Mouse (Mus musculus) liver, adult (tissue): ENCODE results near the gene Myo18a.

Experiments used
- GATA4 ChIP-seq: IDR thresholded peaks from 2 replicates; pipeline ENCODE4 v1.6.1; 2014; ENCODE audit warnings: mild to moderate bottlenecking, low read length; ENCODE audit not compliant: insufficient replicate concordance

Myo18a gene

DNA sequence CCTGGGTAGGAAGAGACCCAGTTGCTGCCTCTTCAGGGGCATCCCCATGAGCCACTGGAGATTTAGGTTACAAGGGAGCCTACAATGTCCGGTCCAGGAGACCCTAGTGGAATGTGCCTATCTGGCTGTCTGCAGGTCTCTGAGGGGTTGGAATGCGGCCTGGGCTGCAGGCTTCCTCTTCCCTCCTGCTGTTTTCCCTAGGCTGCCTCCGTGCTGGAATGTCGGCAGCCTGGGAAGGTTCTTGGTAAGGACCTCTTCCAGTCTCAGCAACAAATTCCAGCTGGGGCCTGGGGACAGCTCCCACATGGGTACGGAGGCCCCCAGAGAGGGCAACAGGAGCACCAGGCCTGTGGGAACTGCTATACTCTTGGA lies 22.3 kb downstream of the Myo18a start:
- no peak; the same call in 1 of the 2 replicates for TF ChIP-seq GATA4

DNA sequence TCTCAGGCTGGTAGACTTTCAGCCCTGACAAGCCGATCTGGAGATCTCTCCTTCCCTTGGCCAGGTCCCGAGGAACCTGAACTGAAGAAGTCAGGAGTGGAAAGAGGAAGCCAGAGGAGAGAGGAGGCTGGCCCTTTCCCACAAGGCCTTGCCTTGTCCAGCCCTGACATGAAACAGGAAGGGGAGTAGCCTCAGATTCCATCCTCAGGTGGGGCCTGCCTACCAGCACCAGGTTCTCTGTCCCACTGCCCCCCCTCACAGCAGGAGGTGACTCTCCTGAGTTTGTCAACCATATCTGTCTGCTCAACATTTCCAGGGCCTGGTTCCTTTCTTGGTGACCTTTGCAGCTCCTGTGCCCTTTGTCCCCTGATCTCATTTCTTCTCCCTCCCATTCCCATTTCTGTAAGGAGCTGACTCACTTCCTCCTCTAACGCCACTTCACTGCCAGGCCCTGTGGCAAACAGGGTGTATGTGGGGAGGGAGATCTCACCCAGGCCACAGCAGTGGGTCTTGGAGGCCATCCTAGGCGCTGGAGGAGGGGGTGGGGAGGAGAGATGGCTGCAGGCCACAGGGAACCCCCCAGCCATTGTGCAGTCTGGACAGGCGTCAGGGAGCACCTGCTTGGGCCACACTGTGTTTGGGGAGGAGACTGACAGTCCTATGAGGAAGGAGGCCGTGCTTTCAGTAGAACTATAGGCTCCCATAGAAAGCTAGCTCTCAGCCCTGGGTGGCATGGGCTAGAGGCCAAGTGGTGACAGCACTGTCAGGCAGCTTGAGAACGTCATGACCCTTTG lies 22.9 kb downstream of the Myo18a start:
- TF ChIP-seq GATA4 = no peak

DNA sequence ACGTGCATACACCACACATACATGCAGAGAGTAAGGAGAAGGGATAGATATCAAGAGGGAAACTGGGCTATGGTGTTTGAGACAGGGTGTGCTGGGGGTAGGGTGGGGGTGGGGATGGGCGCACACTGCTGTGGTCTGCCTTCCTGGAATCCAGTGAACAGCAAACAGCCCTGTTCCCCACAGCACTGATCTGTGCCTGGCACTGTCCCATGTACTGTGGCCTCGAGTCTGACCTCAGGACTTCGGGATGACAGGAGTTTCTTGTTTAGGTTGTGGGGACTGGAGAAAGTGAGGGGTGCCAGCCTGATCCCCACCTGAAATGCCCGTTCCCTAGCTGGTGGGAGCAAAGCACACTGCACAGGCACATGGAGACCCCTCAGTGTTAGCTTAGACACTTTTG lies 24.7 kb downstream of the Myo18a start, which contains the start of gene Gm10277:
Gm10277 (minus strand) TSS at position 41 of the 400 bp plus-strand sequence.
- TF ChIP-seq GATA4 = no peak

DNA sequence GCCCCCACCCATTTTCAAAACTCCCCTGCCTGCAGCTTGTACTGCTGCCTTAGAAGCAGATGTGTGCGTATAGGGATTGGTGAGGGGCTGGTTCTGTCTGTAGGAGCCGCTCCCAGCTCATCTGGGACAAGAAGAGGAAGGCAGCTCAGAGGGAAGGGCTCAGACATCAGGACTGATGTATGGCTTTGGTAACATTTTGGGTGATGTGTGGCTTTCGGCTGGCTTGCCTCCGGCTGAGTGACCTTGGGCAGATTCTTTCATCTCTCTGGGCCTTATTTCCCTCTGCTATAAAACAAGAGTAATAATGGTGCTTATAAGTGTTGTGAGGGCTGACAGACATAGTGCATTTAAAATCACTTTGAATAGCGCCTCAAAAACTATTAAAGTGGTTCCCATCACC lies 26.5 kb downstream of the Myo18a start:
- no peak for TF ChIP-seq GATA4

DNA sequence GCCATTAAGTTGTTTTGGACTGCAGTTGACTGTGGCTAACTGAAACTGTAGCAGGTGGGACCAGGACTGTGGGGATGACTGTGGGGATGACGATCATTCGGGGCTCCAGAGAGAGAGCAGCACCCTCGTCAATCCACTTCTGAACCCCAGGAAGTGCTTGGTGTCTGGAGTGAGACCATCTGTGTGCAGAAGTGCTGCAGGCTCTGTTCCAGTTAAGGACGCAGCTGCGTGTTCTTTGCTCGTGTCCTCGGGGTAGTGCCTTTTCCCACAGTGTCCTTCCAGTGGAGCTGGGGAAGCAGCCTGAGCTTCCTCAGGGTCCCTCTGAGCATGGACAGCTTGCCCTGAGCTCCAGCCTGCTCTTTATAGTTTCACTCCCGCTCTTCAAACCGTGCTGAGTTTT lies 27.2 kb downstream of the Myo18a start:
- no peak for TF ChIP-seq GATA4

DNA sequence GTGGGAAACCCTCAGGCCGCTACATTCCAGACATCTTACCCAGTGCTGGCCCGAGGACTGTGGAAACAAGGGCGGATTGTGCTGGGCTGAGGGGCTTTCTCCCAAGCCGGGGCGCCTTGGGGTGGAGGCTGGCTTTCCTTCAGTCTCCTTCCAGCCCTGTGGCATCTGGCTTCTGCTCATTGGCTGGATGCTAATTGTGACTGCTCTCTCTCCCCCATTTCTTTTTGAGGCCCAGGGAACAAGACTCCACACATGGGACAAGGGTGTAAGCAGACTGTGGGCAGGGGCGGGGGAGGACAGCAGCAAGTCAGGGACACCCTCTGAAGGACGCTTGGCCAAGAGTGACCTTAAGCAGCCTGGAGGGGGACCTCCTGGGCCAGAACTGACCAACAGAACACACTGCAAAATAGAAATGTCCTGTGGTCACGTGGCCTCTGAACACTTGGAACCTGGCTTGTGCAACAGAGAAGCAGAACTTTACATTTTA lies 28.2 kb downstream of the Myo18a start:
- TF ChIP-seq GATA4 = no peak

DNA sequence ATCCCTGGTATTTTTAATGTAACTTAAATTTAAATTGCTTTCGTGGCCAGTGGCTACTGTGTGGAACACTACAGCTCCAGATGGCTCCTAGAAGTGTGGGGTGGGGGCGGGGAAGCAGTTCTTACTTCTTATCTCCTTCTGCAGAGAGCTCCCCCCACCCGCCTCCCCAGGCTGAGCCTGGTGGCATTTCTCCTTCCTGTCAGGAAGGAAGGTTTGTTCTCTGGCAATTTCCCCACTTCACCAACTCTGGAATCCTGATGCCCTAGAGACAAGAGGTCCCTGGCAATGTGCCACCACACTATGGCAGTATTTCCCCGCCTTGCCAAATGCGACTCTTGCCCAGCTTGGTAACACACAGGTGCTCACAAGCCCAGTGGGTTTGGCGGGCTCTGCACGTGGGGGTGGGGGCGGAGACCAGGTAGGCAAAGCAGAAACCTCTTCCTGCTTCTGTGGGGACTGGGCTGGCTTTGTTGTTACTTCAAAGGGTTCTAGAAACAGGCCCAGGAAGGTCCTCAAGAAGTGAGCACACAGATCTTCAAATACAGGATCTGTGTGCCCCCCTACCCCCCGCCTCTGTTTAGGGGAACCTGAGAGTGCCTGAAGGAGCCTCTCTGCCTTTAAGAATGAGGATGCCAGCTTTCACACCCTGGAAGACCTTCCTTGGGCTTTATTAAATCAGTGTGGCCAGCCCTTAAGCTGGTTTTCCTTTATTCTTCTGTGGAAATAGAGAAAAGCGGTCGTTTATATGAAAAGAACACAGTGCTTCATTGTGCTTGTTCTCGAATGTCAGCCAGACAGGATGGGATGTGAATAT lies 28.9 kb downstream of the Myo18a start:
- TF ChIP-seq GATA4 = no peak

DNA sequence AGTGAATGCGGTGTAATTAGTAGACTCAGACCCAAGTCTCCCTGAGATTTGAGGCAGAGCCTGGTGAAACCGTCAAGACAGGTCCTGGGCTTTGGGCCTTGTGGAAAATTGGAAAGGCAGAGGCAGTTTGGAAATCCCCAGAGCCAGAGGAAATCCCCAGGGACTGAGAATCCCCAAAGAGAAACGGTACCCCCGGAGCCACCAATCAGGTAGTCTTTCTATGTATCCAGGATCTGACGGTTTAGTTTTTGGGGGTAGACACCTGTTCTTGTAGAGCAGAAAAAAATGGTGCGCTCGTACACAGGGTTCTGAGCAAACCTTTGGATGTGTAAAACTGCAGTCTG lies 29.5 kb downstream of the Myo18a start:
- no peak for TF ChIP-seq GATA4

DNA sequence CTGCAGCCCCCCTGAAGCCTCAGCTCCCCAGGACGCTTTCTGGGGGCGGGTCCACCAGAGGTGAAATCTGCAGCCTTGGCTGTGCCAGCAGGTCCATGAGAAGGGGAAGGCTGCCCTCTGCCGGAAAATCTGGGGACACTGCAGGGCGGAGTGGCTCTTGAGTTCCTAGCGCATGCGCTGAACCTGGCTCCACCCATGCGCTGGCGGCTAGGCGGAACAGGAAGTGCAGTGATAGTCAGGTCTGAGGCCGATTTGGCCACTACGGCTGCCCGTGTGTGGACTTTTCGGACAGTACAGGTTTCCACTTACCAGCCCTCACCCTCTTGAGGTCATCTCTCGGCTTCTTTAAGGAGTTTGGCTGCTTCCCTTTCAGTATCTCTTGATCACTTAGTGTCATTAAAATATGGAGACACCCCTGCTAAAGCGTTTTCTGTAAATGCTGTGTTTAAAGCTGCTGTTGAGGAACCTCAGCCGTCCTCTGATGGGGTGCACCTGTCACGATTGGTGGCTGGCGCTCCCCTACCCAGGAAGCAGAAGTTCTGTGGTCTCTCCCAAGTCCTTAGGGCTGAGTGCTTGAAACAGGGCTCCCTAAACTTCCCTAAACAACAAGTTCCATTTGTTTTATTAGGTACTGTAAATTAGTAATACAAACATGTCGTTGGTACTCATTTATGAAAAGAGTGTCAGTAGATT lies 30.3 kb downstream of the Myo18a start:
- peak; percentile 55; the same call in 1 of the 2 replicates for TF ChIP-seq GATA4

DNA sequence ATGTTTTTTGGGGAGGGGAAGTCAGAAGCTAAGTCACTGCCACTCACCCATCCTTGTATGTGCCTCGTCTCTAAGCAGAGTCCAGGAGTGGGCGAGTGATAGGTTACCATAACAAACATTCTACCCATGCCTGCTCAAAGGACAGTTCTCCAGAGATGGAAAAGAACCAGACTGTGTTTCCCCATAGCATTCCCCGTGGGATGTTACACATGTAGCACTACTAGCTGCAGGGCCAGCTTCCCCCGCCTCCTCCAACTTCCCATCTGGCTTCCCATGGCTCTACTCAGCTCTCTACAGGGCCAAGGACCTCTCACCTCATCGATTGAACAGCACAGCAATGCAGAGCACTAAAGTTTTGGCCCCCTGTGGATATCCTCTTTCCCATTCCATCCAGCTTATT lies 32.2 kb downstream of the Myo18a start:
- no peak for TF ChIP-seq GATA4

DNA sequence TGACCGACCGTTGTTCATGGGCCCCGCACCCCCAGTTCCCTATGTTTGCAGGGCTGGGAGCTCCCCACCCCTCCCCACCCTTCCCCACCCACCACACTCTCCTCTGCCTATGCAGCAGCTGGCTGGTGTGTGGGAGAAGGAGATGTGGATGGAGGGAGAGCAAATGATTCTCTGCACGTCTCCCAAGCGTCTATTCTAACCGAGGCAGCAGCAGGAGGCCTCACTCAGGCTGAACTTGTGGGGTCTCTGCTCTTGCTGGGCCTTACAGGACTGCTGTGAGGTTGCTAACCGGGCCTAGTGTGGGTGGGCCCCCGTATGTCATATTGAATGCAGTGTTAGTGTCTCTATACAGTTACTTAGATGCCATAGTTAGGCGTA lies 37.4 kb downstream of the Myo18a start:
- no peak for TF ChIP-seq GATA4

DNA sequence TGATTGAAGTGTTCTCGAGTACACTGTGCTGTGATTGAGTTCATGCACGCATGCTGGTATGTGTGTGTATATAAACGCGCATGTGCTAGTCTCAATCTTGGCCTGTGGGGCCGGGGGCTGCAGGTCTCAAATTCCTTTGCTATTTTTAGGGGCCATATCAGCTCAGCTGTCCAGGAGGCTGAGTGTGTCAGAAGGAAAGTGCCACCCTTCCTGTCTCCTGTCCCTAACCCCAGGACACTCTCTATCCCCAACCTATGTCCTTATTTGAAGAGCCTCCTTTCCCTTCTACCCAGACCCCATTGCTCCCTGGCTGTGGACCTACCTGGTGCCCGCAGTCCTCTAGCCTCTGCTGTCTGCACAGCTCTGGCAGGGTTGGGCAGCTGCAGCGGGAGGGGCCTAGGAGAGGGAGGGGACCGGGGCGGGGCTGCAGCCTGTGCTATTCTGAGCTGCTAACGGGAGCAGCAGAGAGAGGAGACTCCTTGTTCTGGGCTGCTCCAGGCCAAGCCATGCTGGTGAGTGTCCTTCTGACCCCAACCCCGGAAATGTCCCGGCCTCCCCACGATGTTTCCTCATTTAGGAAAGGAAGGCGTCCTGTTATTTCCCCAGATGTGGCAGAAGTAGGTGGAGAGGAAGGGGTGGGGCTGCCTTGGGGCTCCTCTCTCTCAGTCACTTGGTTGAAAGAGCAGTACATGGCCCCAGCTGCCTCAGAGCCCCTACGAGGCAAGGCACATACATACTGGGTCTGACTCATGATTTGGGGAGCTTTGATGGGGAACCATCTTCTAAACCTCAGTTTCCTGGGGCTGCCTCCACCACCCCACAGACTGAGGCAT lies 38.0 kb downstream of the Myo18a start:
- TF ChIP-seq GATA4 = 0 out of 2 replicates have a peak, but pooled peaks have one; percentile 17

DNA sequence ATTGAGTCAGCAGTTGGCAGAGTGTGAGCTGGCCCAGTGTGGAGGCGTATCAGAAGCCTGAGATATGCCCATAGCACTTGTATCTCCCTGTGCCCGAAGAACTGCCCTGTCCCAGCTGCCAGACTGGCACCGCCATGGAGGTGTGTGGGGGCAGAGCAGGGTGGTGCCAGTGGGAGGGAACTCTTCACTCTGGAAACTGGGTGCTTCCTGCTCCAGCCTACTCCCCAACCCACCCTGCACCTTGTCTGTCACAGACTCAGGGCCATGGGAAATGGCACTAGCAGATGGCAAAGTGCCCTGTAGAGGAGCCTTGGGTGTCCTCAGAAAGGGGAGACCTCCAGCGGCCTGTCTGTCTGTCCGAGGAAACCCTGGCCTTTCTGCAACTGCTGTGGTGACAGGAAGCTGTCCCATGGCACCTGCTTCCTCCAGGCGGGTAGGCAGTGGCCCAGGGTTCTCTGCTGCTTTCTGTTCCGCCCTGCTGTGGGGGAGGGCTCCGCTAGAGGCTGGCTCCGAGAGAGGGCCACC lies 39.4 kb downstream of the Myo18a start:
- no peak for TF ChIP-seq GATA4

DNA sequence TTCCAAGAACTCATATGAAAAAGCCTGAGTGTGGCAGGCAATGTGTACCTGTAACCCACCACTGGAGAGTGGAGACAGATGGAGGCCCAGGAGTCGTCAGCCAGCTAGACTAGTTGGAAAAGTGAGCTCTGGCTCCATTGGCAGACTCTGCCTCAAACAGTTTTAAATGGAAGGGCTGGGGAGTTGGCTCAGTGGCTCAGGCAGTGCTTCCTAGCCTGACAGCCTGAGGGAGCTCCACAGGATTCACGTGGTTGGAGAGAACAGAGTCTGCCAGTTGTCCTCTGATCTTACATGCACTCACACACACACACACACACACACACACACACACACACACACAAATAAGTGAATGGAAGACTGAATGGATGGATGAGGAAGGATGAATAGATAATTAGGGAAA lies 43.2 kb downstream of the Myo18a start:
- TF ChIP-seq GATA4 = no peak
